Mouse (Mus musculus) limb, embryonic 13.5 days (tissue): ENCODE results near the gene Shisal1. TPM values are rescaled to one million over a fixed set of nuclear protein-coding genes. Genes with fewer than 3 reads are reported as not detected.

Source experiments
- ATAC-seq: fragments of 200-750 bp; cut with Nextera tagmentation; 2 replicates; pipeline ENCODE4 v1.8.0; 2017; ENCODE audit warnings: low read depth, moderate number of reproducible peaks, moderate TSS enrichment; ENCODE audit not compliant: low FRiP score
- H3K27ac ChIP-seq: fragments of 300-500 bp; sonication (generic); 2 replicates; pipeline ENCODE4 v1.5.1; 2015; ENCODE audit warnings: inconsistent platforms, mild to moderate bottlenecking, moderate library complexity
- H3K27me3 ChIP-seq: fragments of 300-500 bp; sonication (generic); 2 replicates; pipeline ENCODE4 v1.6.1; 2015; ENCODE audit warnings: mild to moderate bottlenecking, inconsistent platforms
- H3K36me3 ChIP-seq: fragments of 300-500 bp; sonication (generic); 2 replicates; pipeline ENCODE4 v1.6.1; 2015; ENCODE audit warnings: inconsistent platforms, mild to moderate bottlenecking, moderate library complexity
- H3K4me1 ChIP-seq: fragments of 300-500 bp; sonication (generic); 2 replicates; pipeline ENCODE4 v1.6.1; 2015; ENCODE audit warnings: inconsistent platforms
- H3K4me2 ChIP-seq: fragments of 300-500 bp; sonication (generic); replicated peaks from 2 replicates; pipeline ENCODE4 v1.6.1; 2015; ENCODE audit warnings: inconsistent platforms, mild to moderate bottlenecking, moderate library complexity
- H3K4me3 ChIP-seq: fragments of 300-500 bp; sonication (generic); 2 replicates; pipeline ENCODE4 v1.5.1; 2015; ENCODE audit warnings: moderate library complexity, mild to moderate bottlenecking, inconsistent platforms
- H3K9ac ChIP-seq: fragments of 300-500 bp; sonication (generic); 2 replicates; pipeline ENCODE4 v1.6.1; 2015; ENCODE audit warnings: mild to moderate bottlenecking, inconsistent platforms
- H3K9me3 ChIP-seq: fragments of 300-500 bp; sonication (generic); 2 replicates; pipeline ENCODE4 v1.6.1; 2016; ENCODE audit warnings: inconsistent platforms
- WGBS: fragments of 180-500 bp; shearing (Covaris S2); methylation state at CpG from one replicate; pipeline ENCODE4 v1.1.7; 2015; 5-methylcytosine and 5-hydroxymethylcytosine counted together
- polyA plus RNA-seq: library from polyadenylated mRNA; unstranded; fragments of >200 nt; fragmentation: Nextera tagmentation; extraction: Ambion mirVana; gene quantifications from 2 replicates; pipeline ENCODE4 v1.2.1, GENCODE M21; 2015

The Shisal1 gene
- polyA plus RNA-seq, 1 experiment from 2014 or later, result 2.0 TPM

DNA sequence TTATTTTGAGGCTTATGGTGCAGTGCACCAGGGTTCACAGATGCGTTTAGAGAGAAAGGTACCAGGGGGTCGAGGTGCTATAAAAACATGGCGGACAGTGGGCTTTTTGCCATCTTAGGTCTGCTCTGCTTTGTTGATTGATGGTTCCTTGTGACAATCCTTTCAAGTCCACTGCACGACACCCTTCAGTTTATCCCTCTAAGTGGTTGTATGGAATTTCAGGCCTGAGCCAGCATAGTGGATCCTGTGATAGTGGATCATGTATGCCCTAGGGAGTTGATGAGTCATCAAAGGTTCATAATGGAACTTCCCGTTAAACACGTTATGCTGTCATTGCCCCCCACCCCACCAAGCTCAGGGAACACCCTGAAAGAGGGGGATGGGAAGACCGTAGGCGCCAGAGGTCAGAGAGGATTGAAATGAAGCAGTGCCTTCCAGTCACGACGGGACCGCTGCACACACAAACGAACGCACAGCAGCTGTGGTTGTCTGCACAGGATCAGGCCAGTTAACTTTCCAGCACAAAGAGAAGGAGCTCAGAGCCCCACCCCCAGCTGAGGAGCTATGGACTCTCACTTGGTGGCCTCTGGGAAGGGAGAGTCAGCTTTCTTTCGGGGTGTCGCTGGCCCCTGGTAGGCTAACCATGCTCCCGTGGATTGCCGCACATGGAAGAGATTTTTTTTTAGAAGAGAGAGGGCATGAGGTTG, 81.1 kb downstream of the Shisal1 start:
- no peak overlapping the region for H3K27ac ChIP-seq

DNA sequence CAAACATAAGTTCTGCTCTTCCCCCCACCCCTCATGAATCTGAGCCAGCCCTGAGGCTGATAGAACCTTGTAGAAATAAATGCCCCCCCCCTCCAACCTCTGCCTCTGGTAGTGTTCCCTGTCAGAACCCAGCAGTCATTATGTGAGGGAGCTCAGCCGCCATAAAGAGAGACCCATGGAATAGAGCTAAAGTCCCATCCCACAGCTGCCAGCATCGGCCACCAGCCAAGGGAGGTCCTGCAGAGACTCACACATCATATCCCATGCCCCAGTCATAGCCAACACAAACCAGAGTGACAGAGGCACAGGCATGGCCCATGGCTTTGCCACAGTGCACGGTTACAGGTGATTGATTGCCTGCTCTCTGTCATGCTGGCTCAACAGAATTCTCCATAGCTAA, 82.2 kb downstream of the Shisal1 start:
- H3K4me1 ChIP-seq, result peaks cover 21% of the 10 kb centered on the region
- no peaks in the 10 kb centered on the region for H3K27me3 ChIP-seq
- H3K4me3 ChIP-seq, result no peak overlapping the region
- no peak for ATAC-seq
- no peak overlapping the region for H3K27ac ChIP-seq
- no peak overlapping the region for H3K9ac ChIP-seq
- no peaks in the 10 kb centered on the region for H3K36me3 ChIP-seq
- 81% methylated on average over 3 of the region's 3 CpGs for WGBS
- no peak overlapping the region for H3K4me2 ChIP-seq
- H3K9me3 ChIP-seq, result peaks cover 3% of the 10 kb centered on the region; the same call in 1 of the 2 replicates

More for the DNA sequence above, 81.1 kb downstream of the Shisal1 start:
- Histone ChIP-seq H3K4me1 (peaks cover 15% of the 10 kb centered on the region), H3K36me3 (no peaks in the 10 kb centered on the region), H3K9ac (no peak overlapping the region), H3K9me3 (peaks cover 3% of the 10 kb centered on the region; the same call in 1 of the 2 replicates), H3K4me2 (no peak overlapping the region), H3K4me3 (no peak overlapping the region), H3K27me3 (no peaks in the 10 kb centered on the region)
- ATAC-seq, result no peak
- WGBS, result 61% methylated on average over 17 of the region's 17 CpGs

DNA sequence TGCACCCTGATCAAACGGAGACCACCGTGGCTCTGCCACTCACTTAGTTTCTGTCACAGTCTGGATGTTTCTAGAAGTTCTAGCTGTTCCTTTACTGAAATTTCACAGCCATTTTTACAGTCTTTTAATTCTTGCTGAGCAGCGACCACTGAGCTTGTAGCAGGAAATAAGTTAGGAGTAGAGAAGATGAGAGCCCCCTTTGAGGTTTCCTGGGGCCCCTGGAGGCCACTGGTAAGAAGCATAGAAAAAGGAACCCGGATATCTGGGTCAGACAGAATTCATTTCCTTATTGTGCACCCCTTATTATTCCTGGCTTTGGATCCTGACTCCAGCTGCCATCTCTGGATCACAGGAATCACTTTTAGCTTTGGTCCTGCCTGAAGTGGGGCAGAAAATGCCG, 91.8 kb downstream of the Shisal1 start:
- H3K4me1 ChIP-seq, result peaks cover 19% of the 10 kb centered on the region

DNA sequence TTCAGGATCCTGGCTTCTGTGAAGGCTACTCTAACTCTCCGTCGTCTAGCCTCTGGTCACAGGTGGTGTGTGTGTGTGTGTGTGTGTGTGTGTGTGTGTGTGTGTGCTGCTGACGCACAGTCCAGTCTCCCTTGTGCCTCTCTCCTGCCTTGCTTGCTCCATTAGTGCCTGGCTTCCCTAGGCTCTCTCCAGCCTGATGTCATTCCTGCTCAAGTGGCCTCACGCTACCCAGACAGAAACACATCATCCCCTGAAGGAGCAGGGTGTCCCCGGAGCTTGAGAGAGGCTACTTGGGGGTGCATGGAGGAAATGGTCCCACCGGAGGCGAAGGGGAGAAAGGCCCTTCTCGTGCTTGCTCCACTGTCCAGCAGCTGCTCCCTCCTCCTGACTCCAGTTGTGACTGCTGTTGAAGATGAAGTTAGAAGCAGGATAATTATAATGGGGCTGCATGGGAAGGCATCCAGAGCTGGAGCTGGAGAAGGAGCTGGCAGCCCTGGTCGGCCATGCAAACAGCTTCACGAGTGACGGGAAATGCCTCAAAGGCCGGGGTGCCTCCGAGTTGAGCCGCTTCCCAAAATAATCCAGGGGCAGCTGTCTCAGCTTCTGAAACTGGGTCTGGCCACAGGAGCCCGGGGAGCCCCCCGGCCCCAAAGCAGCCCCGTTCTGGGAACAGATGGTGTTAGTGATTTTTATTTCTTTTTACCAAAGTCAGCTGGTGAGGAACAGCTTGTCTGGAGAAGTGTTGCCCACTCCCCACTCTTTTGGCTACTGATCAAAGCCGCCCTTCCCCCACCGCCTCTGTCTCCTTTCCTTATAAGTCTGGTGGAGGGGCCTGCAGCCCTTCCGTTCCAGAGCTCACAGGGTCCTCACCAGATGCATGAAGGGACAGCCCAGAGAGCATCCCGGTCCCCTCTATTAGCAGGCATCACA, 94.7 kb downstream of the Shisal1 start:
- H3K9ac ChIP-seq, result no peak overlapping the region
- peak; percentile 60 for ATAC-seq
- peak overlapping the region; percentile 73 for H3K27ac ChIP-seq

More for the DNA sequence above, 91.8 kb downstream of the Shisal1 start:
- Histone ChIP-seq H3K27ac (no peak overlapping the region), H3K4me2 (no peak overlapping the region), H3K9me3 (0 out of 2 replicates have a peak, but pooled peaks cover 4% of the 10 kb centered on the region), H3K36me3 (no peaks in the 10 kb centered on the region), H3K4me3 (no peak overlapping the region), H3K9ac (no peak overlapping the region), H3K27me3 (no peaks in the 10 kb centered on the region)
- no peak for ATAC-seq
- WGBS, result 70% methylated on average over 5 of the region's 5 CpGs

DNA sequence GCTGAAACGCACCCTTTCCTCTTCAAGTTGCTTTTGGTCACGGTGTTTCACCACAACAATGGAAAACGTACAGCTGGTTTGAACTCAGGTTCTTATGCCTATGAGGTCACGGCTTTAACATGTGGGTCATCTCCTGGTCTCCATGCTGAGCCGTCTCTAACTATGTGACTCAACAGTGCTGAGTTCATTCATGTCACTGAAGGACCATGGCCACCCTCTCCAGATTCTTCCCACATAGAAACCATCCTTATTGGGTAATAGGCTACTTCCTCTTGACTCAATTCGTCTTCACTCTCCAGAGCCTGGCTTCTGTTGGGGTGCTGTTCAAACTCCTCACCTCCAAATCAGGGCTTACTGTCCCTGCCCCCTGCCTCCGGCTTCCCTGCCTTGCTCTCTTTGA, 95.6 kb downstream of the Shisal1 start:
- Histone ChIP-seq H3K4me2 (no peak overlapping the region), H3K27ac (peak overlapping the region; percentile 73; the same call in 1 of the 2 replicates), H3K9me3 (peaks cover 9% of the 10 kb centered on the region; the same call in 1 of the 2 replicates), H3K9ac (no peak overlapping the region), H3K27me3 (no peaks in the 10 kb centered on the region), H3K4me3 (no peak overlapping the region), H3K4me1 (peaks cover 15% of the 10 kb centered on the region), H3K36me3 (no peaks in the 10 kb centered on the region)
- WGBS, result 90% methylated on average over 7 of the region's 7 CpGs
- no peak for ATAC-seq

More for the DNA sequence above, 94.7 kb downstream of the Shisal1 start:
- Histone ChIP-seq H3K36me3 (no peaks in the 10 kb centered on the region), H3K4me2 (peak overlapping the region; percentile 34), H3K4me3 (no peak overlapping the region), H3K9me3 (peaks cover 9% of the 10 kb centered on the region; the same call in 1 of the 2 replicates), H3K27me3 (no peaks in the 10 kb centered on the region), H3K4me1 (peaks cover 15% of the 10 kb centered on the region)
- 40% methylated on average over 21 of the region's 21 CpGs for WGBS

DNA sequence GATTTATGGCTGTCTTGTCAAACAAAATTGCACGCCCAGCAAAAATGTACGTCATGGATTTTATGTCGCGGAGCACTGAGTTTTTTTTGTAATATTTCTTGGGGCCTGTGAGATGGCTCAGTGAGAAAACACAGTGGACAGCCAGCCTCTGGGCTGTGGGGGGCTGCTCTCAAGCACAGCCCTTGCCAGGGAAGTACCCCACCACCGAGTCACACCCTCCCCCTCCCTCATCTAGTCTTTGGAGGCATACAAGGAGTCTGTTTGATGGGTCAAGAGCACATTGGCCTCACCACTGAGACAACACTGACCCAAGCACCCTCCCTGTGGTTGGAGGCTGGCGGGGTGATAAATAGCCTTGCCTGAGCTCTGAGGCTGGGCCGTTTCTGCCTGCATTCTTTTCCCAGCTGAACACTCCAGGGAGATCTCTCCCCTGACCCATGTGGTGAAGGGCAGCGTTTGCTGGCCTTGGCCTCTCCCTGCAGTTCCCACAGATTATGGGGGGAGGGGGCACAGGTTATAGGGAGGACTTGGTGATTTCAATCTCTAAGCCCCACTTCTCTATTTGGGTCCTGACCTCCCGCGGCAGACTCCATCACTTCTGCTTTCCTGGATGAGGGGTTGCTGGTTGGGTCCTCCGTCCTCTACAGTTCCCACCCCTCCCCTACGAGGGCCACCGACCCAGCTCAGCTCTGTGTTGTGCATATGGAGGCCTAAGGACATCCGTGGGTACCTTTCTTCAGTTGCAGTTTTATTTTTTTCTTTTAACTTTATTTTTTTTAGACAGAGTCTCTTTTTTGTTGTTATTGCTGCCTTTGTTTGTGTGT, 96.8 kb downstream of the Shisal1 start:
- 58% methylated on average over 14 of the region's 14 CpGs for WGBS

DNA sequence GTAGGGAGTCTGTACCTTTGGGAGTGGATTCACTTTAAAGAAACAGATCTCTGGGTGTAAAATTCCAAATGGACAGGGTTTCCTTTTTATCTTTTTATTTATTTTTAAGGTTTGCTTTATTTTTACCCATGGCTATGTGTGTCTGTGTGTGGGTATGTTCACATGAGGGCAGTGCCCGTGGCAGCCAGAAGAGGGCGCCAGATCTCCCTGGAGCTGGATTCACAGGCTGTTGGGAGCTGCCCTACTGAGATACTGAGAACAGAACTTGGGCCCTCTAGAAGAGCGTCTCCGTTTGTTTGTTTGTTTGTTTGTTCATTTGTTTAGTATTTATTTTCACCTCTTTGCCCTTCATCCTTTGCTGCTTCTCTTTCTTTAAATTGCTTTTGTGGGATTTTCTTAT, 98.1 kb downstream of the Shisal1 start:
- Histone ChIP-seq H3K27me3 (no peaks in the 10 kb centered on the region), H3K4me1 (peaks cover 31% of the 10 kb centered on the region), H3K27ac (no peak overlapping the region), H3K9ac (no peak overlapping the region), H3K4me2 (no peak overlapping the region), H3K9me3 (peaks cover 9% of the 10 kb centered on the region; the same call in 1 of the 2 replicates), H3K4me3 (no peak overlapping the region), H3K36me3 (no peaks in the 10 kb centered on the region)
- WGBS, result 94% methylated on average over 4 of the region's 4 CpGs
- no peak for ATAC-seq

More for the DNA sequence above, 96.8 kb downstream of the Shisal1 start:
- Histone ChIP-seq H3K4me3 (no peak overlapping the region), H3K36me3 (no peaks in the 10 kb centered on the region), H3K27me3 (no peaks in the 10 kb centered on the region), H3K4me1 (peaks cover 19% of the 10 kb centered on the region), H3K9ac (no peak overlapping the region), H3K27ac (no peak overlapping the region), H3K9me3 (peaks cover 9% of the 10 kb centered on the region; the same call in 1 of the 2 replicates), H3K4me2 (no peak overlapping the region)
- no peak for ATAC-seq

DNA sequence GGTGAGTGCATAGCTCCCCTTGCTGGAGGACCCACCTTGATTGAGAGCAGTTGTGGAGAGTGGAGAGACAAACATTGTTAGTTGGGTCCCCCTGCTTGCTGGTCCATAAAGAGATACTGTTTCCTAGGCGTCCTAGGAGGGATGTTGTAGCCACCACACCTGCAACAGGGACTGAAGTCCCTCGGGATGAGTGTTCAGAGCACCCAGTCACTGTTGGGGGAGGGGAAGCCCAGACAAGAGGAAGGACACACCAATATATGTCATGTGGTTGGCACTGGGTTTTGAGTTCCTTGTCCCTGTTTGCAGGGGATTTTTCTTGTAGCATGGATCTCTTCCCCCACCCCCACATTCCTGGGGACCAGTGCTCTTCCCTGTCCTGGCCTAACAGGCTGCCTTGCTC, 106.0 kb downstream of the Shisal1 start:
- H3K4me1 ChIP-seq, result peaks cover 25% of the 10 kb centered on the region
- no peak overlapping the region for H3K27ac ChIP-seq
- no peak overlapping the region for H3K4me3 ChIP-seq
- ATAC-seq, result no peak
- H3K9me3 ChIP-seq, result no peaks in the 10 kb centered on the region
- no peaks in the 10 kb centered on the region for H3K36me3 ChIP-seq
- H3K4me2 ChIP-seq, result no peak overlapping the region
- peaks cover 7% of the 10 kb centered on the region; the same call in 1 of the 2 replicates for H3K27me3 ChIP-seq
- WGBS, result 49% methylated on average over 2 of the region's 2 CpGs
- H3K9ac ChIP-seq, result no peak overlapping the region

DNA sequence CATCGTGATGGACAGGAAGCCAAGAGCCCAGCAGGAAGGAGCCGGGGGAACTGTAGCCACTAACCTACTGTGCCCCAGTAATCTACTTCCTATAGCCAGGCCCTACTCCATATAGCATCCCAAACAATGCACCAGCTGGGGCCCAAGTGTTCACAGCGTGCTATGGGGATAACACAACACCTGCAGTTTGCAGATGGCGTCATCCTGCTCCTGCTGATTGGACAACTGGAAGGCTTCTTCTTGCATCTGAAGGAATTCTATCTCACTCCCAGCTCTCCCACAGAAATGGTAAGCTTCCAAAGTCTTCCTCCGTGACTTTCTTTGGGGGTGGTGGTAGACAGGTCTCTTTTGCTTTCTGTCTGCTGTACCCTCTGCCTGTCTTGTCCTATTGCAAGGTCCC, 109.3 kb downstream of the Shisal1 start:
- Histone ChIP-seq H3K9ac (no peak overlapping the region), H3K36me3 (no peaks in the 10 kb centered on the region), H3K4me1 (peaks cover 7% of the 10 kb centered on the region), H3K4me3 (no peak overlapping the region), H3K27ac (no peak overlapping the region), H3K27me3 (peaks cover 7% of the 10 kb centered on the region; the same call in 1 of the 2 replicates), H3K4me2 (no peak overlapping the region), H3K9me3 (no peaks in the 10 kb centered on the region)
- no peak for ATAC-seq
- WGBS, result 74% methylated on average over 5 of the region's 5 CpGs

DNA sequence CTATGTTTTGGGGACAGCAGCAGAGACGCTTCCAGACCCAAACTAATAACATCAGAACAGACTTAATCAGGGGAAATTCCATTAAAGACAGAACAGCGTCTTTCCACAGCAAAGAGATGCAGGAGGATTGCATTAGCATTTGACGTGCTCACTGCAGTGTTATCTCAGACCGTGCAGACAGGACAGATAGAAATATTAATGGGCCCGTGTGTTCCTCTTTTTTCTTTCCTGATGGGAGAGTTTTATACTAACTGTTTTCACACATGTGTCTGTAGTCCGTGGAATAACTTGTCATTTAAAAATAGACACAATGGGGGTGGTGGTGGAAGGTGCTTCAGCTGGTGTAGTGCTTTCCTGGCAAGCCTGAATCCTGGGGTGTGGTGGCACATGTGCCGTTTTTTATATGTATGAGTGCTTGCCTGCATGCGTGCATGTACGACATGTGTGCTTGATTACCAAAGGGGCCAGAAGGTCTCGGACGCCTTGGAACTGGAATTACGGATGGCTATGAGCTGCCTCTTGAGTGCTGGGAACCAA, 110.5 kb downstream of the Shisal1 start:
- H3K36me3 ChIP-seq, result no peaks in the 10 kb centered on the region
- no peak for ATAC-seq
- no peak overlapping the region for H3K27ac ChIP-seq
- no peak overlapping the region for H3K4me3 ChIP-seq
- no peak overlapping the region for H3K4me2 ChIP-seq
- no peak overlapping the region for H3K9ac ChIP-seq
- H3K9me3 ChIP-seq, result no peaks in the 10 kb centered on the region
- H3K4me1 ChIP-seq, result peaks cover 7% of the 10 kb centered on the region
- 0 out of 2 replicates have a peak, but pooled peaks cover 3% of the 10 kb centered on the region for H3K27me3 ChIP-seq
- WGBS, result 40% methylated on average over 12 of the region's 12 CpGs

DNA sequence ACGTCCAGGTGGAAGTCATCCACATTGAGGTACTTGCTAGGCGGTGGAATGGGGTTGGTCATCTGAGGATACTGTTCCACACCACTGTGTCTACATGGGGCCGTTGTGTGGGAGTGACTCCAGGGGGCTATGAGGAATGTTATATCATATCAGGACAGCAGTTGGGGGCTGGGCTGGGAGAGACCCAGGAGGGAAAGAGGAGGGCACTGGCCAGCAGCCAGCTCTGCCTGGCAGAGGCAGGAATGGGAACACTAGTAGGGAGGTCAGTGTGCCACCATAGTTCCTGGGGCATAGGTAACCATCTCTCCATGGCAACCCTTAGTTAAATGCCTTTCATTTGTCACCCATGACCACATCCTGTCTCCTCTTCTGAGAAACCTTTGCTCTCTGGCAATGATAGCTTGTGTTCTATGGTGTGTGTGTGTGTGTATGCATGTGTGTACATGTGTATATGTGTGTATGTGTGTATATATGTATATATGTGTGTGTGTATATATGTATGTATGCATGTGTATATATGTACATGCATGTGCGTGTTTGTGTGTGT, 115.8 kb downstream of the Shisal1 start:
- Histone ChIP-seq H3K27ac (no peak overlapping the region), H3K4me1 (0 out of 2 replicates have a peak, but pooled peaks cover 4% of the 10 kb centered on the region), H3K9ac (no peak overlapping the region), H3K4me2 (no peak overlapping the region), H3K4me3 (no peak overlapping the region), H3K27me3 (no peaks in the 10 kb centered on the region), H3K36me3 (no peaks in the 10 kb centered on the region), H3K9me3 (no peaks in the 10 kb centered on the region)
- 88% methylated on average over 4 of the region's 4 CpGs for WGBS
- no peak for ATAC-seq
